Mouse (Mus musculus) intestine, embryonic 14.5 days (tissue): ENCODE measurements around the gene Nudc. TPM values are rescaled to one million over a fixed set of nuclear protein-coding genes. Genes with fewer than 3 reads are reported as not detected.

ENCODE experiments used
- microRNA-seq: library from miRNA; unstranded; fragments of <30 nt; microRNA quantifications from one replicate; pipeline ENCODE4, GENCODE M21; 2016
- polyA plus RNA-seq: library from polyadenylated mRNA; unstranded; fragments of >200 nt; fragmentation: Nextera tagmentation; extraction: Ambion mirVana; gene quantifications from 2 replicates; pipeline ENCODE4 v1.2.1, GENCODE M21; 2014

Gene Nudc
- polyA plus RNA-seq, 1 experiment from 2014 or later, result 236 TPM

Small RNA genes within 50 kb of the gene (microRNA-seq; reads per million reads assigned to microRNA genes)
- gene Gm23158, result not detected

Other genes with a start within 250 kb of the Nudc start
- 16.7 and 18.2 TPM in 2 replicates for gene Wdtc1, start 192.5 kb downstream of the Nudc start, polyA plus RNA-seq
- 11.0 and 11.6 TPM in 2 replicates for gene Slc9a1, start 176.3 kb downstream of the Nudc start, polyA plus RNA-seq
- 0.23 and 0.38 TPM in 2 replicates for gene Tent5b, start 65.9 kb downstream of the Nudc start, polyA plus RNA-seq
- gene Trnp1, start 47.4 kb downstream of the Nudc start, polyA plus RNA-seq, result 1.1 and 2.4 TPM in 2 replicates
- 32.9 and 34.5 TPM in 2 replicates for gene Kdf1, start 27.0 kb downstream of the Nudc start, polyA plus RNA-seq
- gene Nr0b2, start 7.4 kb upstream of the Nudc start, polyA plus RNA-seq, result 3.2 and 5.4 TPM in 2 replicates
- 6.9 and 7.5 TPM in 2 replicates for gene Gpatch3, start 28.7 kb upstream of the Nudc start, polyA plus RNA-seq
- 19.8 TPM in 2 replicates for gene Gpn2, start 38.4 kb upstream of the Nudc start, polyA plus RNA-seq
- gene Sfn, start 56.2 kb upstream of the Nudc start, polyA plus RNA-seq, result 39.2 and 42.7 TPM in 2 replicates
- gene Zdhhc18, start 104.2 kb upstream of the Nudc start, polyA plus RNA-seq, result 1.9 and 2.2 TPM in 2 replicates
- gene Pigv, start 126.7 kb upstream of the Nudc start, polyA plus RNA-seq, result 13.3 and 14.4 TPM in 2 replicates
- gene Arid1a, start 210.8 kb upstream of the Nudc start, polyA plus RNA-seq, result 40.3 and 40.5 TPM in 2 replicates